Mouse (Mus musculus): ENCODE measurements around the gene March8. TPM values are rescaled to one million over a fixed set of nuclear protein-coding genes. Genes with fewer than 3 reads are reported as not detected.

March8 gene
- polyA plus RNA-seq, 1 experiment from 2014 or later, result 58.7 TPM

- Histone ChIP-seq H3K9ac (no peak overlapping the region), H3K4me1 (replicated peaks) (no peaks in the 10 kb centered on the region), H3K4me2 (no peak overlapping the region), H3K27ac (replicated peaks) (no peak overlapping the region), H3K9me3 (no peaks in the 10 kb centered on the region), H3K4me3 (no peak overlapping the region), H3K36me3 (peaks cover 25% of the 10 kb centered on the region), H3K27me3 (no peaks in the 10 kb centered on the region)
- WGBS, result 95% methylated on average over 14 of the region's 14 CpGs
- ATAC-seq (ENCODE audit: low read depth), result no peak
Measured at GRCm38 (mm10) chr6:116412546-116413325, 74.9 kb downstream of the March8 start.

- H3K4me1 ChIP-seq (replicated peaks), result no peaks in the 10 kb centered on the region
- H3K4me3 ChIP-seq, result no peak overlapping the region
- H3K27me3 ChIP-seq, result no peaks in the 10 kb centered on the region
- H3K36me3 ChIP-seq, result peaks cover 12% of the 10 kb centered on the region
- WGBS, result 86% methylated on average over 12 of the region's 12 CpGs
- H3K9ac ChIP-seq, result no peak overlapping the region
- no peak for ATAC-seq (ENCODE audit: low read depth)
- no peak overlapping the region for H3K27ac ChIP-seq (replicated peaks)
- H3K9me3 ChIP-seq, result no peaks in the 10 kb centered on the region
- H3K4me2 ChIP-seq, result no peak overlapping the region
Measured at GRCm38 (mm10) chr6:116415126-116415676, 77.4 kb downstream of the March8 start.

GRCm38 (mm10) chr6:116416000-116416552 is 78.3 kb downstream of the March8 start:
- WGBS, result 91% methylated on average over 6 of the region's 6 CpGs

GRCm38 (mm10) chr6:116417518-116418315 is 79.9 kb downstream of the March8 start:
- Histone ChIP-seq H3K4me2 (no peak overlapping the region), H3K27ac (replicated peaks) (no peak overlapping the region), H3K4me1 (replicated peaks) (no peaks in the 10 kb centered on the region), H3K27me3 (no peaks in the 10 kb centered on the region), H3K36me3 (no peaks in the 10 kb centered on the region), H3K4me3 (no peak overlapping the region), H3K9me3 (no peaks in the 10 kb centered on the region), H3K9ac (no peak overlapping the region)
- WGBS, result 69% methylated on average over 6 of the region's 6 CpGs
- ATAC-seq (ENCODE audit: low read depth), result no peak

More at GRCm38 (mm10) chr6:116416000-116416552, 78.3 kb downstream of the March8 start:
- Histone ChIP-seq H3K4me3 (no peak overlapping the region), H3K27ac (replicated peaks) (no peak overlapping the region), H3K9ac (no peak overlapping the region), H3K27me3 (no peaks in the 10 kb centered on the region), H3K4me1 (replicated peaks) (no peaks in the 10 kb centered on the region), H3K36me3 (peaks cover 7% of the 10 kb centered on the region), H3K9me3 (no peaks in the 10 kb centered on the region), H3K4me2 (no peak overlapping the region)
- no peak for ATAC-seq (ENCODE audit: low read depth)

- no peaks in the 10 kb centered on the region for H3K4me1 ChIP-seq (replicated peaks)
- no peaks in the 10 kb centered on the region for H3K27me3 ChIP-seq
- no peak overlapping the region for H3K9ac ChIP-seq
- no peaks in the 10 kb centered on the region for H3K36me3 ChIP-seq
- H3K9me3 ChIP-seq, result no peaks in the 10 kb centered on the region
- H3K4me2 ChIP-seq, result no peak overlapping the region
- WGBS, result 61% methylated on average over 1 of the region's 1 CpGs
- no peak overlapping the region for H3K4me3 ChIP-seq
- ATAC-seq (ENCODE audit: low read depth), result no peak
- no peak overlapping the region for H3K27ac ChIP-seq (replicated peaks)
Measured at GRCm38 (mm10) chr6:116418487-116418886, 80.7 kb downstream of the March8 start.

GRCm38 (mm10) chr6:116419699-116420098 is 81.9 kb downstream of the March8 start:
- Histone ChIP-seq H3K9me3 (no peaks in the 10 kb centered on the region), H3K36me3 (no peaks in the 10 kb centered on the region), H3K4me3 (no peak overlapping the region), H3K4me2 (no peak overlapping the region), H3K27ac (replicated peaks) (no peak overlapping the region), H3K4me1 (replicated peaks) (no peaks in the 10 kb centered on the region), H3K27me3 (no peaks in the 10 kb centered on the region), H3K9ac (no peak overlapping the region)
- WGBS, result 70% methylated on average over 6 of the region's 6 CpGs
- ATAC-seq (ENCODE audit: low read depth), result no peak

- Histone ChIP-seq H3K4me3 (no peak overlapping the region), H3K27me3 (no peaks in the 10 kb centered on the region), H3K36me3 (no peaks in the 10 kb centered on the region), H3K4me1 (replicated peaks) (no peaks in the 10 kb centered on the region), H3K4me2 (no peak overlapping the region), H3K9ac (no peak overlapping the region), H3K9me3 (no peaks in the 10 kb centered on the region), H3K27ac (replicated peaks) (no peak overlapping the region)
- ATAC-seq (ENCODE audit: low read depth), result no peak
- WGBS, result 83% methylated on average over 10 of the region's 10 CpGs
Measured at GRCm38 (mm10) chr6:116420271-116420670, 82.4 kb downstream of the March8 start.

GRCm38 (mm10) chr6:116422991-116423390 is 85.2 kb downstream of the March8 start:
- H3K4me2 ChIP-seq, result no peak overlapping the region
- ATAC-seq (ENCODE audit: low read depth), result no peak
- no peak overlapping the region for H3K27ac ChIP-seq (replicated peaks)
- no peaks in the 10 kb centered on the region for H3K9me3 ChIP-seq
- no peaks in the 10 kb centered on the region for H3K27me3 ChIP-seq
- H3K4me3 ChIP-seq, result no peak overlapping the region
- H3K9ac ChIP-seq, result no peak overlapping the region
- no peaks in the 10 kb centered on the region for H3K4me1 ChIP-seq (replicated peaks)
- 90% methylated on average over 7 of the region's 7 CpGs for WGBS
- H3K36me3 ChIP-seq, result no peaks in the 10 kb centered on the region

GRCm38 (mm10) chr6:116423664-116424063 is 85.8 kb downstream of the March8 start:
- H3K36me3 ChIP-seq, result no peaks in the 10 kb centered on the region
- H3K4me3 ChIP-seq, result no peak overlapping the region
- no peaks in the 10 kb centered on the region for H3K27me3 ChIP-seq
- no peak overlapping the region for H3K9ac ChIP-seq
- no peak for ATAC-seq (ENCODE audit: low read depth)
- no peaks in the 10 kb centered on the region for H3K4me1 ChIP-seq (replicated peaks)
- no peaks in the 10 kb centered on the region for H3K9me3 ChIP-seq
- 72% methylated on average over 2 of the region's 2 CpGs for WGBS
- H3K4me2 ChIP-seq, result no peak overlapping the region
- no peak overlapping the region for H3K27ac ChIP-seq (replicated peaks)

- Histone ChIP-seq H3K4me2 (no peak overlapping the region), H3K27me3 (no peaks in the 10 kb centered on the region), H3K9me3 (0 out of 2 replicates have a peak, but pooled peaks cover 7% of the 10 kb centered on the region), H3K9ac (no peak overlapping the region), H3K36me3 (no peaks in the 10 kb centered on the region), H3K4me3 (no peak overlapping the region), H3K4me1 (replicated peaks) (no peaks in the 10 kb centered on the region), H3K27ac (replicated peaks) (no peak overlapping the region)
- no peak for ATAC-seq (ENCODE audit: low read depth)
- 86% methylated on average over 3 of the region's 3 CpGs for WGBS
Measured at GRCm38 (mm10) chr6:116427552-116427951, 89.7 kb downstream of the March8 start.

- H3K36me3 ChIP-seq, result no peaks in the 10 kb centered on the region
Measured at GRCm38 (mm10) chr6:116428282-116428681, 90.5 kb downstream of the March8 start.

GRCm38 (mm10) chr6:116438864-116439263 is 101.0 kb downstream of the March8 start:
- Histone ChIP-seq H3K4me2 (no peak overlapping the region), H3K4me3 (no peak overlapping the region), H3K27me3 (no peaks in the 10 kb centered on the region), H3K9me3 (no peaks in the 10 kb centered on the region; the same call in 1 of the 2 replicates), H3K9ac (no peak overlapping the region), H3K4me1 (replicated peaks) (no peaks in the 10 kb centered on the region), H3K36me3 (no peaks in the 10 kb centered on the region), H3K27ac (replicated peaks) (no peak overlapping the region)
- 85% methylated on average over 6 of the region's 6 CpGs for WGBS
- no peak for ATAC-seq (ENCODE audit: low read depth)

More at GRCm38 (mm10) chr6:116428282-116428681, 90.5 kb downstream of the March8 start:
- ATAC-seq (ENCODE audit: low read depth), result no peak
- H3K4me2 ChIP-seq, result no peak overlapping the region
- no peaks in the 10 kb centered on the region for H3K4me1 ChIP-seq (replicated peaks)
- no peak overlapping the region for H3K4me3 ChIP-seq
- no peak overlapping the region for H3K27ac ChIP-seq (replicated peaks)
- no peak overlapping the region for H3K9ac ChIP-seq
- no peaks in the 10 kb centered on the region for H3K27me3 ChIP-seq
- 0 out of 2 replicates have a peak, but pooled peaks cover 7% of the 10 kb centered on the region for H3K9me3 ChIP-seq
- 70% methylated on average over 5 of the region's 5 CpGs for WGBS

Data from neural tube, embryonic 13.5 days (tissue).